Mouse (Mus musculus) cortical plate, adult 2 months (tissue): ENCODE data around the gene Flna.

Experiments
- CTCF ChIP-seq: fragments of 200-500 bp; IDR thresholded peaks from 2 replicates; pipeline ENCODE4 v1.5.1; 2011; ENCODE audit warnings: mild to moderate bottlenecking, control low read depth, low read length; ENCODE audit not compliant: insufficient read depth; ENCODE audit errors: extremely low read depth
- POLR2A ChIP-seq: fragments of 200-500 bp; IDR thresholded peaks from 2 replicates; pipeline ENCODE4 v1.6.1; 2011; ENCODE audit warnings: mild to moderate bottlenecking, low read length, control low read depth; ENCODE audit not compliant: insufficient read depth; ENCODE audit errors: extremely low read depth

DNA sequence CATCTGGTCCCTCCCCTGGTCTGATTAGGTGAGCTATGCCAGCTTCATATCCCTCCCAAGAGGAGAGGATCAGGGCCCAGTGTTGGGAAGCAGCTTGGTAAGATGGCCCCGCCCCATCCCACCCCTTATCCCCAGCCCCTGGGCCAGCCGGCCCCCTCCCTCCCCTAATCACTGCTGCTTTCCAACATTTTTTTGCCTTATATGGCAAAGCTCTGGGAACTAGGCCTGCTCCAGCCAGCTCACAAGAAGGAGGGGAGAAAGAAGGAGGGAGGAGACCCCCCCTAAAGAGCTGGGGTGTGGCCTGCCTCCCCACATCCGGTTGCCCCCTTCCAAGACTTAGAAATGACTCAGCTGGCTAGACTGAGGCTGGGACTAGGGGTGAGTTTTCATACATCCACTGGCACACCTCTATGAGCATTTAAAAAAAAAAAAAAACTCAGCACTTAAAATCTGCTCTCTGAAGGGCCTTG is 5.0 kb downstream of the Flna start:
- TF ChIP-seq POLR2A (no peak), CTCF (no peak)
